Mouse (Mus musculus) myocyte (in vitro differentiated cells): ENCODE results near the gene BC005561. TPM values are rescaled to one million over a fixed set of nuclear protein-coding genes. Genes with fewer than 3 reads are reported as not detected.

Experiments used
- H3K27me3 ChIP-seq: one replicate; pipeline ENCODE4 v1.6.1; 2011; ENCODE audit not compliant: control insufficient read depth, insufficient read depth, insufficient read length
- H3K36me3 ChIP-seq: one replicate; pipeline ENCODE4 v1.6.1; 2011; ENCODE audit not compliant: control insufficient read depth, insufficient read depth
- H3K4me2 ChIP-seq: one replicate; pipeline ENCODE4 v1.6.1; 2011; ENCODE audit warnings: low read depth, control low read depth
- H3K4me3 ChIP-seq: one replicate; pipeline ENCODE4 v1.5.1; 2011; ENCODE audit warnings: mild to moderate bottlenecking, control low read depth, moderate library complexity
- H3K79me2 ChIP-seq: one replicate; pipeline ENCODE4 v1.6.1; 2011; ENCODE audit not compliant: control insufficient read depth, insufficient read depth
- H3ac ChIP-seq: one replicate; pipeline ENCODE4 v1.6.1; 2011; ENCODE audit not compliant: control insufficient read depth, insufficient read length
- CEBPB ChIP-seq: IDR thresholded peaks from 2 replicates; pipeline ENCODE4 v1.6.1; 2011; ENCODE audit warnings: mild to moderate bottlenecking, moderate library complexity; ENCODE audit not compliant: poor library complexity, insufficient read depth, severe bottlenecking
- E2F4 ChIP-seq: IDR thresholded peaks from one replicate; pipeline ENCODE4 v1.6.1; 2011; ENCODE audit warnings: mild to moderate bottlenecking, control low read depth, moderate library complexity; ENCODE audit not compliant: insufficient read depth
- MAX ChIP-seq: IDR thresholded peaks from one replicate; pipeline ENCODE4 v1.6.1; 2011; ENCODE audit warnings: low read depth, mild to moderate bottlenecking, control low read depth
- MYOD1 ChIP-seq, 3 experiments: IDR thresholded peaks; one replicate each; pipeline ENCODE4 v1.6.1; 2011; ENCODE audit warnings: control low read depth in 2 of 3, low read depth in 2 of 3, mild to moderate bottlenecking in 2 of 3, moderate library complexity in 1 of 3; ENCODE audit not compliant: insufficient read length in 2 of 3, control insufficient read depth in 1 of 3
- MYOG ChIP-seq, 3 experiments: IDR thresholded peaks; one replicate each; pipeline ENCODE4 v1.6.1; 2011; ENCODE audit warnings: control low read depth in 2 of 3, low read depth in 2 of 3, mild to moderate bottlenecking in 2 of 3; ENCODE audit not compliant: insufficient read length in 2 of 3, control insufficient read depth in 1 of 3, insufficient read depth in 1 of 3
- POLR2A ChIP-seq: IDR thresholded peaks from one replicate; pipeline ENCODE4 v1.6.1; 2011; ENCODE audit warnings: low read depth, mild to moderate bottlenecking, control low read depth, moderate library complexity; ENCODE audit not compliant: insufficient read length
- POLR2AphosphoS2 ChIP-seq: IDR thresholded peaks from one replicate; pipeline ENCODE4 v1.6.1; 2011; ENCODE audit warnings: low read depth, control low read depth; ENCODE audit not compliant: insufficient read length
- REST ChIP-seq: IDR thresholded peaks from one replicate; pipeline ENCODE4 v1.6.1; 2011; ENCODE audit warnings: mild to moderate bottlenecking, control low read depth, moderate library complexity; ENCODE audit not compliant: insufficient read depth, insufficient read length
- SRF ChIP-seq: IDR thresholded peaks from one replicate; pipeline ENCODE4 v1.6.1; 2011; ENCODE audit warnings: low read depth; ENCODE audit not compliant: control insufficient read depth, insufficient read length
- TCF12 ChIP-seq: IDR thresholded peaks from one replicate; pipeline ENCODE4 v1.6.1; 2011; ENCODE audit warnings: mild to moderate bottlenecking, control low read depth; ENCODE audit not compliant: poor library complexity, insufficient read depth, severe bottlenecking
- TCF3 ChIP-seq: IDR thresholded peaks from one replicate; pipeline ENCODE4 v1.6.1; 2011; ENCODE audit warnings: low read depth, control low read depth; ENCODE audit not compliant: insufficient read length
- USF1 ChIP-seq: IDR thresholded peaks from one replicate; pipeline ENCODE4 v1.6.1; 2011; ENCODE audit warnings: low read depth, mild to moderate bottlenecking, control low read depth, moderate library complexity
- polyA plus RNA-seq: library from polyadenylated mRNA; unstranded; fragments of >200 nt; fragmentation: generic; extraction: Trizol; gene quantifications from one replicate; pipeline ENCODE4 v1.2.1, GENCODE M21; 2012; ENCODE audit warnings: missing spikeins

BC005561 gene
- polyA plus RNA-seq, 1 experiment = 0.95 TPM

GRCm38 (mm10) chr5:104460856-104461255 lies 47.3 kb upstream of the BC005561 start:
- Histone ChIP-seq H3K79me2 (peaks cover 40% of the 10 kb centered on the region), H3K4me2 (peak overlapping the region; percentile 81), H3K4me3 (peak overlapping the region; percentile 49), H3K27me3 (no peaks in the 10 kb centered on the region), H3K36me3 (peaks cover 5% of the 10 kb centered on the region), H3ac (no peak overlapping the region)
- TF ChIP-seq E2F4 (no peak), CEBPB (no peak), MYOG (IDR thresholded peaks at IDR 0.05; ENCODE audit: control insufficient read depth in 1 of 3, insufficient read depth in 1 of 3, insufficient read length in 2 of 3, low read depth in 2 of 3) (no peak), POLR2AphosphoS2 (no peak), TCF12 (no peak), REST (no peak), USF1 (no peak), MYOD1 (IDR thresholded peaks at IDR 0.05; ENCODE audit: control insufficient read depth in 1 of 3, insufficient read length in 2 of 3, low read depth in 2 of 3) (no peak), POLR2A (no peak), TCF3 (no peak), SRF (no peak), MAX (no peak)

- Histone ChIP-seq H3K36me3 (peaks cover 5% of the 10 kb centered on the region), H3K27me3 (no peaks in the 10 kb centered on the region), H3K4me3 (no peak overlapping the region)
These were observed 42.9 kb upstream of the BC005561 start for GRCm38 (mm10) chr5:104465279-104465678.

GRCm38 (mm10) chr5:104465731-104466130 lies 42.4 kb upstream of the BC005561 start:
- TF ChIP-seq MAX (no peak), E2F4 (no peak), CEBPB (no peak), MYOG (IDR thresholded peaks at IDR 0.05; ENCODE audit: control insufficient read depth in 1 of 3, insufficient read depth in 1 of 3, insufficient read length in 2 of 3, low read depth in 2 of 3) (no peak), POLR2AphosphoS2 (no peak), REST (no peak), TCF3 (no peak), USF1 (no peak)
- Histone ChIP-seq H3K4me2 (no peak overlapping the region), H3K36me3 (peaks cover 5% of the 10 kb centered on the region), H3K4me3 (no peak overlapping the region), H3K79me2 (peaks cover 33% of the 10 kb centered on the region), H3K27me3 (no peaks in the 10 kb centered on the region), H3ac (no peak overlapping the region)

More at GRCm38 (mm10) chr5:104465279-104465678, 42.9 kb upstream of the BC005561 start:
- Histone ChIP-seq H3K4me2 (no peak overlapping the region), H3ac (no peak overlapping the region), H3K79me2 (peaks cover 38% of the 10 kb centered on the region)
- TF ChIP-seq MYOD1 (IDR thresholded peaks at IDR 0.05; ENCODE audit: control insufficient read depth in 1 of 3, insufficient read length in 2 of 3, low read depth in 2 of 3) (no peak), TCF12 (no peak), MYOG (IDR thresholded peaks at IDR 0.05; ENCODE audit: control insufficient read depth in 1 of 3, insufficient read depth in 1 of 3, insufficient read length in 2 of 3, low read depth in 2 of 3) (no peak), E2F4 (no peak), USF1 (no peak), MAX (no peak), POLR2AphosphoS2 (no peak), REST (no peak), SRF (no peak), TCF3 (no peak), CEBPB (no peak), POLR2A (no peak)

- no peak for TF ChIP-seq USF1
- TF ChIP-seq POLR2A = no peak
- no peak for TF ChIP-seq MYOG (IDR thresholded peaks at IDR 0.05; ENCODE audit: control insufficient read depth in 1 of 3, insufficient read depth in 1 of 3, insufficient read length in 2 of 3, low read depth in 2 of 3)
- no peak for TF ChIP-seq TCF12
- TF ChIP-seq POLR2AphosphoS2 = no peak
- TF ChIP-seq MYOD1 (IDR thresholded peaks at IDR 0.05; ENCODE audit: control insufficient read depth in 1 of 3, insufficient read length in 2 of 3, low read depth in 2 of 3) = no peak
- Histone ChIP-seq H3K27me3 (no peaks in the 10 kb centered on the region), H3K36me3 (peaks cover 9% of the 10 kb centered on the region), H3K4me3 (no peak overlapping the region), H3K79me2 (peaks cover 23% of the 10 kb centered on the region), H3ac (no peak overlapping the region), H3K4me2 (no peak overlapping the region)
These were observed 41.3 kb upstream of the BC005561 start for GRCm38 (mm10) chr5:104466816-104467215.

- Histone ChIP-seq H3K4me2 (no peak overlapping the region), H3ac (no peak overlapping the region), H3K4me3 (no peak overlapping the region), H3K27me3 (no peaks in the 10 kb centered on the region), H3K79me2 (peaks cover 7% of the 10 kb centered on the region), H3K36me3 (peaks cover 9% of the 10 kb centered on the region)
- no peak for TF ChIP-seq POLR2A
- no peak for TF ChIP-seq MYOG (IDR thresholded peaks at IDR 0.05; ENCODE audit: control insufficient read depth in 1 of 3, insufficient read depth in 1 of 3, insufficient read length in 2 of 3, low read depth in 2 of 3)
- TF ChIP-seq E2F4 = no peak
- TF ChIP-seq MYOD1 (IDR thresholded peaks at IDR 0.05; ENCODE audit: control insufficient read depth in 1 of 3, insufficient read length in 2 of 3, low read depth in 2 of 3) = no peak
- TF ChIP-seq POLR2AphosphoS2 = no peak
- no peak for TF ChIP-seq CEBPB
- TF ChIP-seq TCF12 = no peak
- TF ChIP-seq TCF3 = no peak
- no peak for TF ChIP-seq SRF
- TF ChIP-seq USF1 = no peak
These were observed 39.6 kb upstream of the BC005561 start for GRCm38 (mm10) chr5:104468586-104468985.
